Mouse (Mus musculus): ENCODE measurements around the gene Scamp2. TPM values are rescaled to one million over a fixed set of nuclear protein-coding genes. Genes with fewer than 3 reads are reported as not detected.

Scamp2 gene
- total RNA-seq, 2 experiments from 2014 or later, result 19.8 to 22.3 TPM

- Histone ChIP-seq H3K27ac (peak within 1 kb of the TSS; percentile 76), H3K4me3 (peak within 1 kb of the TSS; percentile 92)
- intact Hi-C loops (cut with DNase I), result no loop called here
- no peak for TF ChIP-seq CTCF (IDR thresholded peaks at IDR 0.05)
- DNase-seq (ENCODE audit: extremely low spot score in 1 of 2, low spot score in 2 of 2), result peak; percentile 76 to 80
These were observed 8.4 kb upstream of the Scamp2 start, which contains the start of gene Mpi for GRCm38 (mm10) chr9:57552139-57552887. Gene Mpi (minus strand): TSS chr9:57552763.

- DNase-seq (ENCODE audit: extremely low spot score in 1 of 2, low spot score in 2 of 2), result no peak
- no peak for TF ChIP-seq CTCF (IDR thresholded peaks at IDR 0.05)
- H3K4me3 ChIP-seq, result no peak overlapping the region
- intact Hi-C loops (cut with DNase I), result no loop called here
- H3K27ac ChIP-seq, result peak overlapping the region; percentile 76
These were observed 7.6 kb upstream of the Scamp2 start for GRCm38 (mm10) chr9:57553119-57553518.

- Histone ChIP-seq H3K4me3 (no peak overlapping the region), H3K27ac (no peak overlapping the region)
- intact Hi-C loops (cut with DNase I), result no loop called here
- DNase-seq (ENCODE audit: extremely low spot score in 1 of 2, low spot score in 2 of 2), result no peak
- no peak for TF ChIP-seq CTCF (IDR thresholded peaks at IDR 0.05)
These were observed 6.0 kb upstream of the Scamp2 start for GRCm38 (mm10) chr9:57554753-57555152.

DNA sequence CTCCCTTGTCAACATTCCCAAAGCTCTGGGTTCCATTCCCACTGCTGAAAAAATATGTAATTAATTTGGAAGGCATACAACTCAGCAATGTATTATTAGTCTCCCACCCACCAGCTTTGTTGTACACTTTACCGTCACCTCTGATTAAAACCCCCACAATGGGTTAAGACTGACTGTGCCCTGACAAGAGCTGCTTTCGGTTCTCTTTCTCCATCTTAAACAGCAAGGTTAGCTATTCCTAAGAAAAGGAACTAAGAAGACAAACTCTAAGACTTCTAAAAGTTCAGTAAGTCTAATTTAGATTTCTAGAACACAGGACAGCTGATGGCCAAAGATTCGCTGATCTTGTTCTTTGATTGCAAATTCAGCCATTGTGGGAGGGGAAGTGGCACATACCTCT lies 3.5 kb upstream of the Scamp2 start:
- H3K27ac ChIP-seq, result no peak overlapping the region; the same call in 1 of the 2 replicates
- TF ChIP-seq CTCF (IDR thresholded peaks at IDR 0.05), result no peak

GRCm38 (mm10) chr9:57558625-57559024 lies 2.1 kb upstream of the Scamp2 start:
- no peak overlapping the region for H3K4me3 ChIP-seq
- no peak for TF ChIP-seq CTCF (IDR thresholded peaks at IDR 0.05)
- intact Hi-C loops (cut with DNase I), result no loop called here
- DNase-seq (ENCODE audit: extremely low spot score in 1 of 2, low spot score in 2 of 2), result no peak
- no peak overlapping the region for H3K27ac ChIP-seq

More for the DNA sequence above, 3.5 kb upstream of the Scamp2 start:
- H3K4me3 ChIP-seq, result no peak overlapping the region
- DNase-seq (ENCODE audit: extremely low spot score in 1 of 2, low spot score in 2 of 2), result no peak
- intact Hi-C loops (cut with DNase I), result no loop called here

DNA sequence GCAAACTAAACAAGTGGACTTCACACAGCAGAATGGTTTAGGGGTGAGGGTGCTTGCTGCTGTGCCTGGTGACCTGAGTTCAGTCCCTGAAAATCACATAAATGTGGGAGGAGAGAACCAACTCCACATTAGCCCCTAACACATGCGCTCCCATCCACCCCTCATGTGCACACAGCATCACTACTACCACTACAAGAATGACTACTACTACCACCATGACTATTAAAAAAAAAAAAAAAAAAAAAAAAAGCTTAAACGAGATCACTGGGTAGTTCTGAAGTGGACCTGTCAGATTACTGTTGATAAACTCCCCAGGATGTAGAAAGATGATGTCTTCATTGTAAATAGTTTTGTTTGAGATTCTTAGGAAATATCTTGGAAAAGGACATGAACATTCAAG lies 1.2 kb upstream of the Scamp2 start:
- no peak for DNase-seq (ENCODE audit: extremely low spot score in 1 of 2, low spot score in 2 of 2)
- Histone ChIP-seq H3K4me3 (no peak overlapping the region), H3K27ac (no peak overlapping the region)
- intact Hi-C loops (cut with DNase I), result no loop called here
- no peak for TF ChIP-seq CTCF (IDR thresholded peaks at IDR 0.05)

- peak overlapping the region; percentile 70 for H3K4me3 ChIP-seq
- H3K27ac ChIP-seq, result peak overlapping the region; percentile 96
- no peak for TF ChIP-seq CTCF (IDR thresholded peaks at IDR 0.05)
- DNase-seq (ENCODE audit: extremely low spot score in 1 of 2, low spot score in 2 of 2), result no peak
- intact Hi-C loops (cut with DNase I), result no loop called here
These were observed 480 bp upstream of the Scamp2 start for GRCm38 (mm10) chr9:57560263-57560662.

- H3K27ac ChIP-seq, result peak overlapping the region; percentile 36; the same call in 1 of the 2 replicates
- DNase-seq (ENCODE audit: extremely low spot score in 1 of 2, low spot score in 2 of 2), result no peak
- TF ChIP-seq CTCF (IDR thresholded peaks at IDR 0.05), result no peak
- intact Hi-C loops (cut with DNase I), result no loop called here
- H3K4me3 ChIP-seq, result peak overlapping the region; percentile 70
These were observed 962 bp downstream of the Scamp2 start for GRCm38 (mm10) chr9:57561711-57562099.

GRCm38 (mm10) chr9:57562896-57563372 lies 2.2 kb downstream of the Scamp2 start:
- Histone ChIP-seq H3K27ac (peak overlapping the region; percentile 6; the same call in 1 of the 2 replicates), H3K4me3 (no peak overlapping the region; the same call in 1 of the 2 replicates)
- DNase-seq (ENCODE audit: extremely low spot score in 1 of 2, low spot score in 2 of 2), result no peak
- TF ChIP-seq CTCF (IDR thresholded peaks at IDR 0.05), result no peak
- intact Hi-C loops (cut with DNase I), result no loop called here

- Histone ChIP-seq H3K4me3 (no peak overlapping the region), H3K27ac (no peak overlapping the region)
- DNase-seq (ENCODE audit: extremely low spot score in 1 of 2, low spot score in 2 of 2), result no peak
- TF ChIP-seq CTCF (IDR thresholded peaks at IDR 0.05), result no peak
- intact Hi-C loops (cut with DNase I), result no loop called here
These were observed 3.9 kb downstream of the Scamp2 start for GRCm38 (mm10) chr9:57564609-57565008.

DNA sequence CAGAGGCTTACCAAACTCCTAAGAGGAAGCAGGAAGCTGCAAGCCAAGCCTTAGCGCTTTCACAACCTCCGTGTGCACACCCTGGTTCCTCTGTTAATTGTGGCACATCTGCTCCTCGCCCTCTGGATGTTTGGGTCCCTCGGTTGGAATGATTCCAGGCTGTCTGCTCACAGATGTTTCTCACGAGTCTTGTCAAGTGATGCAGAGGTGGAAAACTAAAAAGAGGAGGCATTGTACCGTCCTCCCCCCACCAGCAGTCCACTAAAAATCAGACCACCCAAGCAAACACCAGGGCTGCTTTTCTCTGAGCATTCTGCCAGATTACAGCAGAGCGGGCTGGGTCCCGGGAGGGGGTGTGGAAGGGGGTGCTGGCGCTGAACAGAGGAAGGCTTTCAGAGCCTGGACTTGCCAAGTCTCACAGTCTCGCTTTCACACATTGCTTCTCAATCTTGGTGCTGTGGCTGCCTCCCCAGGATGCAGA lies 5.0 kb downstream of the Scamp2 start:
- TF ChIP-seq CTCF (IDR thresholded peaks at IDR 0.05), result no peak
- H3K27ac ChIP-seq, result peak overlapping the region; percentile 65
- no peak overlapping the region for H3K4me3 ChIP-seq
- intact Hi-C loops (cut with DNase I), result no loop called here
- DNase-seq (ENCODE audit: extremely low spot score in 1 of 2, low spot score in 2 of 2), result peak; percentile 36 to 57

GRCm38 (mm10) chr9:57566846-57567245 lies 6.1 kb downstream of the Scamp2 start:
- peak overlapping the region; percentile 65; the same call in 1 of the 2 replicates for H3K27ac ChIP-seq
- H3K4me3 ChIP-seq, result no peak overlapping the region
- no peak for DNase-seq (ENCODE audit: extremely low spot score in 1 of 2, low spot score in 2 of 2)
- peak; percentile 22 for TF ChIP-seq CTCF (IDR thresholded peaks at IDR 0.05)
- intact Hi-C loops (cut with DNase I), result no loop called here
